Comparison of ENCODE assay signal across 44 mouse cellular contexts in genomic region chr7:24296386-24296785, GRCm38 (mm10). TPM values are rescaled to one million over a fixed set of nuclear protein-coding genes. Genes with fewer than 3 reads are reported as not detected.
"Had no signal": no experiment of that assay in that cellular context is flagged by ENCODE, and none has a peak within 500 bp of the region (broad histone marks: within the 10 kb centered on the region; RNA-seq: fewer than 3 reads in every experiment).

No protein-coding gene starts in this region.

- H3K9me3 ChIP-seq: heart, embryonic 12.5 days; heart, embryonic 13.5 days; heart, embryonic 15.5 days; hindbrain, embryonic 13.5 days; hindbrain, embryonic 15.5 days; intestine, embryonic 15.5 days; kidney, embryonic 15.5 days had no signal

- H3K4me3 ChIP-seq: heart, embryonic 12.5 days; heart, embryonic 13.5 days; heart, embryonic 15.5 days; hindbrain, embryonic 10.5 days; hindbrain, embryonic 12.5 days; hindbrain, embryonic 13.5 days; hindbrain, embryonic 15.5 days; intestine, embryonic 15.5 days; kidney, embryonic 15.5 days; layer of hippocampus, adult 2 months; left cerebral cortex, adult 2 months had no signal

- H3K27ac ChIP-seq: heart, embryonic 13.5 days; heart, embryonic 15.5 days; hindbrain, embryonic 10.5 days; hindbrain, embryonic 12.5 days; hindbrain, embryonic 13.5 days; hindbrain, embryonic 14.5 days; hindbrain, embryonic 15.5 days; hindbrain, postnatal 0 days; intestine, embryonic 15.5 days; kidney, embryonic 15.5 days; kidney, postnatal 0 days; layer of hippocampus, adult 2 months; left cerebral cortex, adult 2 months had no signal

- ATAC-seq: hindbrain, embryonic 16.5 days; hindbrain, postnatal 0 days; inflammation-experienced regulatory T-cells, adult 6 months; intestine, embryonic 15.5 days; intestine, embryonic 16.5 days; intestine, postnatal 0 days had no signal

- H3K27me3 ChIP-seq: heart, embryonic 12.5 days; heart, embryonic 13.5 days; heart, embryonic 15.5 days; hindbrain, embryonic 12.5 days; hindbrain, embryonic 13.5 days; hindbrain, embryonic 15.5 days; intestine, embryonic 15.5 days; kidney, embryonic 15.5 days had no signal

- DNase-seq: heart, postnatal 10 days; heart, postnatal 14 days; heart, postnatal 36 days; kidney, adult 11 months; kidney, adult 18-20 months; kidney, adult 2 months; kidney, adult 8-10 months; kidney, adult 9 months; kidney, postnatal 10 days; kidney, postnatal 14 days; kidney, postnatal 25 days; kidney, postnatal 36 days; kidney, postnatal 4 days; layer of hippocampus, adult 9-11 months; layer of hippocampus, postnatal 36 days had no signal

- H3K9ac ChIP-seq: heart, embryonic 12.5 days; heart, embryonic 13.5 days; heart, embryonic 15.5 days; hindbrain, embryonic 12.5 days; hindbrain, embryonic 13.5 days; hindbrain, embryonic 14.5 days; hindbrain, embryonic 15.5 days; intestine, embryonic 15.5 days; kidney, embryonic 15.5 days had no signal

- H3K4me2 ChIP-seq: heart, embryonic 11.5 days; heart, embryonic 12.5 days; heart, embryonic 13.5 days; heart, embryonic 15.5 days; hindbrain, embryonic 12.5 days; hindbrain, embryonic 13.5 days; hindbrain, embryonic 14.5 days; hindbrain, embryonic 15.5 days; intestine, embryonic 15.5 days; kidney, embryonic 15.5 days had no signal

RNA-seq across cellular contexts. Expression of gene Tescl, which starts 37.4 kb away (rescaled TPM):
- total RNA-seq: heart, postnatal 14 days; heart, postnatal 36 days; hematopoietic stem cell, adult 5-6 weeks; hindbrain, postnatal 0 days; layer of hippocampus, adult 18-20 months; layer of hippocampus, adult 2 months; layer of hippocampus, adult 8-10 months; layer of hippocampus, postnatal 10 days; layer of hippocampus, postnatal 14 days; layer of hippocampus, postnatal 25 days; layer of hippocampus, postnatal 36 days; left cerebral cortex, adult 18-20 months; left cerebral cortex, adult 2 months had no signal
- polyA plus RNA-seq: heart, embryonic 11.5 days; heart, embryonic 12.5 days; heart, embryonic 13.5 days; heart, embryonic 14.5 days; heart, embryonic 15.5 days; hindbrain, embryonic 11.5 days; hindbrain, embryonic 12.5 days; inflammation-experienced regulatory T-cells, adult 6 months; intestine, embryonic 14.5 days; intestine, embryonic 16.5 days; intestine, postnatal 0 days had no signal
